Mouse (Mus musculus): ENCODE data around the gene Usp28. TPM values are rescaled to one million over a fixed set of nuclear protein-coding genes. Genes with fewer than 3 reads are reported as not detected.

Gene Usp28
- polyA plus RNA-seq, 1 experiment = 75.8 TPM

- no peaks in the 10 kb centered on the region for H3K4me1 ChIP-seq (ENCODE audit: control insufficient read depth, insufficient read depth, low read length)
- no peak overlapping the region for H3K4me3 ChIP-seq (ENCODE audit: insufficient read depth, low read length)
- H3K27ac ChIP-seq (ENCODE audit: insufficient read depth, low read length) = no peak overlapping the region
- no peak for TF ChIP-seq POLR2A (IDR thresholded peaks at IDR 0.05; ENCODE audit: extremely low read depth, insufficient read depth, low read length)
- TF ChIP-seq CTCF (IDR thresholded peaks at IDR 0.05; ENCODE audit: extremely low read depth, insufficient read depth, low read length) = no peak
These were observed 14.1 kb downstream of the Usp28 start for GRCm38 (mm10) chr9:48999256-48999655.

DNA sequence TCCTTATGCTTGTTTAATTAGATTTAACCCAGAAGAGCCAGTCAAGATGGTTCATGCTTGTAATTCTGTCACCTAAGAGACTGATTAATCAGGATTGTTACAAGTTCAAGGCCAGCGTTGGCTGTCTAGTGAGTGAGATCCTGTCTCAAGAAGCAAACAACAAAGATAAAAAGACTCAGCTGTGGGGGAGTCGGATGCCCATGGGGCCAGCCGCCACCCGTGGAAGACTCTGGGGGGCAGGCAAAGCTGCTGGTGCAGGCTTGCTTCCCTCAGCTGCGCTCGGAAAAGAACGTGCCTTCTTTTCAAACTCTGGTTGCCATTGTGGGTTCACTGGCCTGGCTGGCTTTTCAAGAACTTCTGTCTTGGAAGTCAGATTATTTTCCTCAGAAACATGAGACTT lies 30.6 kb downstream of the Usp28 start:
- H3K4me1 ChIP-seq (ENCODE audit: control insufficient read depth, insufficient read depth, low read length) = no peaks in the 10 kb centered on the region
- H3K27ac ChIP-seq (ENCODE audit: insufficient read depth, low read length) = no peak overlapping the region
- no peak overlapping the region for H3K4me3 ChIP-seq (ENCODE audit: insufficient read depth, low read length)
- TF ChIP-seq POLR2A (IDR thresholded peaks at IDR 0.05; ENCODE audit: extremely low read depth, insufficient read depth, low read length) (no peak), CTCF (IDR thresholded peaks at IDR 0.05; ENCODE audit: extremely low read depth, insufficient read depth, low read length) (no peak)

DNA sequence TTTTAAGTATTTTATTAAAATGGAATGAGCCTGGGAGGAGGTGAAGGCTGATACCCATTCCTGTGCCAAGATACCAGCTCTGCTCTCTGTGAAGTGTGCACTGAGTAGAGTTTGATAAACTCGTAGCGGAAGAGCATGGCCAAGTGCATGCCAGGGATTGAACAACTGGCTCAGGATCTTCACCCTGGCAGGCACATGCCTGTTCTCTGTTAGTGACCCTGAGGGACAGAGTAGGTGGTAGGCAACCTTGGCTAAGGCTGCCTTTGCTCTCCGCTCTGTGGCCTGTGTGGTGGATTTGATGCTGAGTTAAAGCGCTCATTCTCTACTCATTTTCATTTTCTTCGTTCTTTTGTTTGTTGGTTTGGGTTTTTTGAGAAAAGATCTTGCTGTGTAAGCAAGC lies 36.1 kb downstream of the Usp28 start:
- H3K4me1 ChIP-seq (ENCODE audit: control insufficient read depth, insufficient read depth, low read length) = no peaks in the 10 kb centered on the region
- H3K27ac ChIP-seq (ENCODE audit: insufficient read depth, low read length) = no peak overlapping the region
- TF ChIP-seq POLR2A (IDR thresholded peaks at IDR 0.05; ENCODE audit: extremely low read depth, insufficient read depth, low read length) (no peak), CTCF (IDR thresholded peaks at IDR 0.05; ENCODE audit: extremely low read depth, insufficient read depth, low read length) (no peak)
- no peak overlapping the region for H3K4me3 ChIP-seq (ENCODE audit: insufficient read depth, low read length)

- TF ChIP-seq POLR2A (IDR thresholded peaks at IDR 0.05; ENCODE audit: extremely low read depth, insufficient read depth, low read length) (no peak), CTCF (IDR thresholded peaks at IDR 0.05; ENCODE audit: extremely low read depth, insufficient read depth, low read length) (no peak)
- Histone ChIP-seq H3K4me3 (ENCODE audit: insufficient read depth, low read length) (no peak overlapping the region), H3K4me1 (ENCODE audit: control insufficient read depth, insufficient read depth, low read length) (no peaks in the 10 kb centered on the region), H3K27ac (ENCODE audit: insufficient read depth, low read length) (no peak overlapping the region)
These were observed 38.8 kb downstream of the Usp28 start for GRCm38 (mm10) chr9:49023956-49024355.

DNA sequence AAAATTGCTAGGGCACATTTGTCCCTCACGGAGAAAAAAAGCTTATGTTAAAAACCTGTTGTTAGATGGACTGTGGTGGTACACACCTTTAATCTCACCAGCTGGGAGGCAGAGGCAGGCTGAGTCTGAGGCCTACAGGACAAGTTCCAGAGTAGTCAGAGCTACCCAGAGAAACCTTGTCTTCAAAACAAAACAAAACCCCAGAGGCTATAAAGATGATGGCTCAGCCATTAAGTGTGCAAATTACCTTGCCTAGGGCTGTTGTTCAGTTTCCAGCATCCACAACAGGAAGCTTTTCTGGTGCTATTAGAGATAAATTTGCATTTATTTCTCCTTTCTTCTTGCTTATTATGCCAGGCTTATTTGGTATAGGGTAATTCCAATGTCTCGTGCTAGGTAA lies 39.4 kb downstream of the Usp28 start:
- Histone ChIP-seq H3K27ac (ENCODE audit: insufficient read depth, low read length) (no peak overlapping the region), H3K4me3 (ENCODE audit: insufficient read depth, low read length) (no peak overlapping the region), H3K4me1 (ENCODE audit: control insufficient read depth, insufficient read depth, low read length) (no peaks in the 10 kb centered on the region)
- no peak for TF ChIP-seq CTCF (IDR thresholded peaks at IDR 0.05; ENCODE audit: extremely low read depth, insufficient read depth, low read length)

- H3K27ac ChIP-seq (ENCODE audit: insufficient read depth, low read length) = no peak overlapping the region
- H3K4me3 ChIP-seq (ENCODE audit: insufficient read depth, low read length) = no peak overlapping the region
- H3K4me1 ChIP-seq (ENCODE audit: control insufficient read depth, insufficient read depth, low read length) = no peaks in the 10 kb centered on the region
- TF ChIP-seq CTCF (IDR thresholded peaks at IDR 0.05; ENCODE audit: extremely low read depth, insufficient read depth, low read length) (no peak), POLR2A (IDR thresholded peaks at IDR 0.05; ENCODE audit: extremely low read depth, insufficient read depth, low read length) (no peak)
These were observed 49.6 kb downstream of the Usp28 start for GRCm38 (mm10) chr9:49034764-49035163.

GRCm38 (mm10) chr9:49050901-49051300 lies 65.7 kb downstream of the Usp28 start:
- H3K27ac ChIP-seq (ENCODE audit: insufficient read depth, low read length) = no peak overlapping the region
- H3K4me1 ChIP-seq (ENCODE audit: control insufficient read depth, insufficient read depth, low read length) = no peaks in the 10 kb centered on the region; the same call in 1 of the 2 replicates
- no peak overlapping the region for H3K4me3 ChIP-seq (ENCODE audit: insufficient read depth, low read length)
- TF ChIP-seq CTCF (IDR thresholded peaks at IDR 0.05; ENCODE audit: extremely low read depth, insufficient read depth, low read length) = no peak
- no peak for TF ChIP-seq POLR2A (IDR thresholded peaks at IDR 0.05; ENCODE audit: extremely low read depth, insufficient read depth, low read length)

DNA sequence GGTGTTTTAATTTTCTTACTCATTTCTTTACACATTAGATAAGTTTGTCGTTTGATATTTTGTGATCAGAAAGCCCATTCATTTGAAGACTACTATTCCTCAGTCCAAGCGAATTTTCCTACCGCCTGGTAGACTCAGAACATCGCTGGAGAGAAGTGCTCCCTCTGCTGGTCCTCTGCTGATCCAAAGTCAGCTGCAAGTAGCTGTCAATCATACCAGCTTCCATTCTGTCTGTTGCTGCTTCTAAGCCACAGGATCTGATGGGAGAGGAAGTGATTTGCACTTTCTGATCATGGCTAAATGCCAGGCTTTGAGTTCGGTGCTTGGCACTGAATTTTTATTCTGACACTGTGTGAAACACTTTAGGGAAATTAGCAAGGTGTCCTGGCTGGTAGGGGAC lies 66.2 kb downstream of the Usp28 start:
- Histone ChIP-seq H3K4me3 (ENCODE audit: insufficient read depth, low read length) (no peak overlapping the region), H3K4me1 (ENCODE audit: control insufficient read depth, insufficient read depth, low read length) (no peaks in the 10 kb centered on the region; the same call in 1 of the 2 replicates), H3K27ac (ENCODE audit: insufficient read depth, low read length) (no peak overlapping the region)
- TF ChIP-seq CTCF (IDR thresholded peaks at IDR 0.05; ENCODE audit: extremely low read depth, insufficient read depth, low read length) (peak; percentile 84), POLR2A (IDR thresholded peaks at IDR 0.05; ENCODE audit: extremely low read depth, insufficient read depth, low read length) (no peak)

GRCm38 (mm10) chr9:49054028-49054427 lies 68.9 kb downstream of the Usp28 start:
- Histone ChIP-seq H3K4me3 (ENCODE audit: insufficient read depth, low read length) (no peak overlapping the region), H3K27ac (ENCODE audit: insufficient read depth, low read length) (no peak overlapping the region), H3K4me1 (ENCODE audit: control insufficient read depth, insufficient read depth, low read length) (no peaks in the 10 kb centered on the region; the same call in 1 of the 2 replicates)
- TF ChIP-seq POLR2A (IDR thresholded peaks at IDR 0.05; ENCODE audit: extremely low read depth, insufficient read depth, low read length) = no peak
- TF ChIP-seq CTCF (IDR thresholded peaks at IDR 0.05; ENCODE audit: extremely low read depth, insufficient read depth, low read length) = no peak

DNA sequence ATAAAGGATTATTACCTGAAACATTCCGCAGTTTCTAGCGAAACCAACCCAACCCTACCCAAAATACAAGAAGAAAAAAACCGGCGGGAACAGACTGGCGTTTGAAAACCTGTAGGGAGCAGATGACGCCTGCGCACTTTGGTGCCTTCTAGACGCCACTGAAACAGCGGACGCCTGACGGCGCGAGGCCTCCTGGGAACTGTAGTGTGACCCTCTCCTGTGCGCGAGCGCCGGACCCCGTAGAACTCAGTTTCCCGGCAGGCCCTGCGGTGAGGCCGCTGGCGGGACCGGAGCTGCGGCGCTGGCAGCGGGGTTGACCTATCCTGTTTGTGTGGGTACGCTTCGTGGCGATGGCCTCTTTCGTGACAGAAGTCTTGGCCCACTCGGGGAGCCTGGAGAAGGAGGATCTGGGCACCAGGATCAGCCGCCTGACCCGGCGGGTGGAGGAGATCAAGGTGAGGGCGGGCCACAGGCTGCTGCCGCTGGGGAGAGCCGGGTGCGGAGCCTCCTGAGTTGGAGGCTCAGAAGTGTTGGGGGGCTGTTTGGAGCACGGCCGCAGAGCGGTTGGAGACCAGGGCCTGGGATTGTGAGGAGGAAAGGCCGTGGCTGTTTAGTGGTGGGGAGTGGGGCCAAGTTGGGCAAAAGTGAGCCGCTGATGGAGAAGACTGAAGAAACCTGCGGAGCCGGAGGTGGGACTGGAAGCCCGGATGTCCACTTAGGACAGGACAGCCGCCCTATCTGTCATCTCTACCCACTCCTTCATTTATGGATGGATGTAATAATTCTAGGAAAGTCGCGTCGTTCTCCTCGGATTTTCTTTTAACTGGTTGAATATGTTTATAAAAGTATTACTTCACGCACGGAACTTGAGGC lies 70.4 kb downstream of the Usp28 start, which contains the start of gene Zw10:
TSS of gene Zw10 (plus strand) at position 281 of the 873 bp plus-strand sequence.
- Histone ChIP-seq H3K4me1 (ENCODE audit: control insufficient read depth, insufficient read depth, low read length) (no peaks in the 10 kb centered on the region; the same call in 1 of the 2 replicates), H3K4me3 (ENCODE audit: insufficient read depth, low read length) (peak within 1 kb of the TSS; percentile 68), H3K27ac (ENCODE audit: insufficient read depth, low read length) (peak within 1 kb of the TSS; percentile 30; the same call in 1 of the 2 replicates)
- no peak for TF ChIP-seq CTCF (IDR thresholded peaks at IDR 0.05; ENCODE audit: extremely low read depth, insufficient read depth, low read length)
- peak; percentile 84 for TF ChIP-seq POLR2A (IDR thresholded peaks at IDR 0.05; ENCODE audit: extremely low read depth, insufficient read depth, low read length)
